Mouse (Mus musculus): ENCODE measurements around the gene Prrc2b. TPM values are rescaled to one million over a fixed set of nuclear protein-coding genes. Genes with fewer than 3 reads are reported as not detected.

The Prrc2b gene
- polyA plus RNA-seq, 1 experiment from 2014 or later = 36.1 TPM

DNA sequence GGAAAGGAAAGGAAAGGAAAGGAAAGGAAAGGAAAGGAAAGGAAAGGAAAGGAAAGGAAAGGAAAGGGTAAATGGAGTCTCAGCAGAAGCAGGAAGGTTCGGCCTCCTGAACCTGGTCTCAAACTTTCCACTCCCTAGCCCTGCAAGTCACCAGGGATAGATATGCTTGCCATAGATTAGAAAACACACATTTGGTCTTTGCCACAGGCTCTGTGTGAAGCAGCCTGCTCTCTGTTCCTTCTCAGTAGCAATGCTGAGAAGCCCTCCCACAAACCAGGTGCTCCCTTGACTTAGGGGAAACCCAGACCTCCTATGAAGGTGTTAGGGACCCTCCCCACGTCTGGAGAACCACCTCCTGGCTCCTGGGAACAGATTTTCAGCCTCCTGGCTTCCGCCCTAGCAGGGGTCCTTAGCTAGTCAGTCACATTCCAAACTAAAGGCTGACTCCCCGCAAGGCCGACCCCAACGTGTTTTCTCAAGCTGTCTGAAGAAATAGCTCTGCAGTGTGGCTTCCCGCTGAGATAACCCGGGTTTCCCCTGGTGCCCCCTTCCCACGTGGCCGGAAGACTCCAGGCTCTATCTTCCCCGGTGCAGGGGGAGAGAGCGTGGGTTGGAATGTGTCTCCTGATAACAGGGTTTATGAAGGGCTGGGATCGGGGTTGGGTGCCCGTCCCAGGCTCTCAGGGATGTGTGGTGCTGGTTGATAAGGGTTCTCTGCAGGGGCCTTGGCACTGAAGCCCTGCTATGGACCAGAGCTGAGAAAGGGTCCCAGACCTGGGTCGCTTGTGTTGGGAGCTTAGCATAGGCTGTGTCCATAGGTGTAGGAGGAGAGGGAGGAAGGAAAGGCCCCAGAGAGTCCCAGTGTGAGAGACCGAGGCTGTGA is 23.0 kb upstream of the Prrc2b start:
- ATAC-seq = peak; percentile 84
- peaks cover 15% of the 10 kb centered on the region for H3K4me1 ChIP-seq (replicated peaks)
- no peak overlapping the region for H3K27ac ChIP-seq
- H3K36me3 ChIP-seq = no peaks in the 10 kb centered on the region
- H3K9ac ChIP-seq = no peak overlapping the region
- no peaks in the 10 kb centered on the region for H3K9me3 ChIP-seq
- H3K27me3 ChIP-seq (replicated peaks) = no peaks in the 10 kb centered on the region
- peak overlapping the region; percentile 14 for H3K4me2 ChIP-seq (replicated peaks)
- no peak overlapping the region for H3K4me3 ChIP-seq (replicated peaks)
- 20% methylated on average over 16 of the region's 16 CpGs for WGBS

DNA sequence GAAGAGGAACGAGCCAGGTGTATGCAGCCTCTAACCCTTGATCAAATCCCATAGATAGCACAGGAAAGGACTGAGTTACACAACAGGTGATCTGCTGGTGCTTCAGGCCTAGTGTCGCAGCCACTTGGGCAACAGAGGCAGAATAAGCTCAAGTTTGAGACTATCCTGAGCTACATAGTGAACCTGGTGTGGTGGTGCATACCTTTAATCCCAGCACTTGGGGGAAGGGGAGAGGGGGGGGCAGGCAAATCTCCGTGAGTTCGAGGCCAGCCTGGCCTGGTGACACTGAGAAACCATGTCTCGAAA is 22.4 kb upstream of the Prrc2b start:
- Histone ChIP-seq H3K4me1 (replicated peaks) (peaks cover 15% of the 10 kb centered on the region), H3K27me3 (replicated peaks) (no peaks in the 10 kb centered on the region), H3K9ac (no peak overlapping the region), H3K36me3 (no peaks in the 10 kb centered on the region), H3K27ac (no peak overlapping the region), H3K9me3 (no peaks in the 10 kb centered on the region), H3K4me2 (replicated peaks) (peak overlapping the region; percentile 14), H3K4me3 (replicated peaks) (no peak overlapping the region)
- 84% methylated on average over 5 of the region's 5 CpGs for WGBS
- ATAC-seq = peak; percentile 18; the same call in 1 of the 2 replicates

- Histone ChIP-seq H3K36me3 (no peaks in the 10 kb centered on the region), H3K9ac (no peak overlapping the region), H3K9me3 (no peaks in the 10 kb centered on the region), H3K4me2 (replicated peaks) (no peak overlapping the region), H3K27ac (no peak overlapping the region), H3K4me3 (replicated peaks) (no peak overlapping the region), H3K4me1 (replicated peaks) (peaks cover 15% of the 10 kb centered on the region), H3K27me3 (replicated peaks) (no peaks in the 10 kb centered on the region)
- 41% methylated on average over 11 of the region's 11 CpGs for WGBS
- ATAC-seq = no peak
Measured at GRCm38 (mm10) chr2:32129383-32130074, 21.4 kb upstream of the Prrc2b start.

- Histone ChIP-seq H3K9ac (no peak overlapping the region), H3K27ac (no peak overlapping the region), H3K4me3 (replicated peaks) (no peak overlapping the region), H3K9me3 (no peaks in the 10 kb centered on the region), H3K4me2 (replicated peaks) (peak overlapping the region; percentile 3; the same call in 1 of the 2 replicates), H3K36me3 (no peaks in the 10 kb centered on the region), H3K4me1 (replicated peaks) (peaks cover 15% of the 10 kb centered on the region), H3K27me3 (replicated peaks) (no peaks in the 10 kb centered on the region)
- no peak for ATAC-seq
- 34% methylated on average over 6 of the region's 6 CpGs for WGBS
Measured at GRCm38 (mm10) chr2:32130435-32130834, 20.4 kb upstream of the Prrc2b start.

DNA sequence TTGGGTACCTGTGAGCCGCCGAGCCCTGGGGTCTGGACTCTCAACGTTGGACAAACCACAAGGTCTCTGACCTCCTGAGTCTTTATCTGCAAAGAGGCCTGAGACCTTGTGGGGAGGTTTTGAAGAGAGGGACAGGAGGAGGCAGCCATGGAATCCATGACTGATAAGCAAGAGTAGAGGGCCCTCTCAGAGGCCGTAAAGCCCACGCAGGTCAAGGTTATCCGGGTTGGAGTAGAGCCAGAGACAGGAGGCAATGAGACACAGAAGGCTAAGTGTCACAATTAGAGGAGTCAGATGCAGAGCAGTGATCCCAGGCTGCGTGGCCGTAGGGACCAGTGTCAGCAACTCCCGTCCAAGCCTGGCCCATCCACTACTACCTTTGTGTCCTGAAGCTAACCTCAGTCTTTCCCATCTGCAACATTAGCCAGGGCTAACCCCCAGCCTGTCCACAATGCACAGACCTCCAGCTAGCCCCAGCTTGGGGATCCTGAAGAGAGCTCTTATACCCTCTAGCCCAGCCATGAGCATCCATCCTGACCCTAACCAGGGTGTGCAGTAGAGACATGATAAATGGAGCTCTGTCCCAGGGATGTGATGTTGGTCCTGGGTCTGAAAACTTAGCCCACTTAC is 19.6 kb upstream of the Prrc2b start:
- no peaks in the 10 kb centered on the region for H3K27me3 ChIP-seq (replicated peaks)
- no peaks in the 10 kb centered on the region for H3K36me3 ChIP-seq
- no peaks in the 10 kb centered on the region for H3K9me3 ChIP-seq
- H3K4me2 ChIP-seq (replicated peaks) = no peak overlapping the region
- no peak overlapping the region for H3K4me3 ChIP-seq (replicated peaks)
- no peak for ATAC-seq
- H3K27ac ChIP-seq = no peak overlapping the region
- WGBS = 71% methylated on average over 9 of the region's 9 CpGs
- peaks cover 15% of the 10 kb centered on the region for H3K4me1 ChIP-seq (replicated peaks)
- H3K9ac ChIP-seq = no peak overlapping the region

- Histone ChIP-seq H3K9ac (no peak overlapping the region), H3K27me3 (replicated peaks) (no peaks in the 10 kb centered on the region), H3K4me2 (replicated peaks) (no peak overlapping the region), H3K4me3 (replicated peaks) (no peak overlapping the region), H3K9me3 (no peaks in the 10 kb centered on the region), H3K36me3 (no peaks in the 10 kb centered on the region), H3K27ac (no peak overlapping the region), H3K4me1 (replicated peaks) (peaks cover 15% of the 10 kb centered on the region)
- no peak for ATAC-seq
- 61% methylated on average over 6 of the region's 6 CpGs for WGBS
Measured at GRCm38 (mm10) chr2:32131866-32132566, 18.9 kb upstream of the Prrc2b start.

GRCm38 (mm10) chr2:32132567-32132992 is 18.3 kb upstream of the Prrc2b start:
- peak overlapping the region; percentile 40; the same call in 1 of the 2 replicates for H3K4me2 ChIP-seq (replicated peaks)
- peak; percentile 19 for ATAC-seq

GRCm38 (mm10) chr2:32134039-32134438 is 16.8 kb upstream of the Prrc2b start:
- H3K4me3 ChIP-seq (replicated peaks) = no peak overlapping the region
- H3K9me3 ChIP-seq = no peaks in the 10 kb centered on the region
- peaks cover 8% of the 10 kb centered on the region for H3K4me1 ChIP-seq (replicated peaks)
- H3K27me3 ChIP-seq (replicated peaks) = no peaks in the 10 kb centered on the region
- H3K9ac ChIP-seq = no peak overlapping the region
- no peaks in the 10 kb centered on the region for H3K36me3 ChIP-seq
- ATAC-seq = peak; percentile 23
- no peak overlapping the region for H3K4me2 ChIP-seq (replicated peaks)
- 8% methylated on average over 2 of the region's 2 CpGs for WGBS
- H3K27ac ChIP-seq = no peak overlapping the region

More at GRCm38 (mm10) chr2:32132567-32132992, 18.3 kb upstream of the Prrc2b start:
- no peaks in the 10 kb centered on the region for H3K36me3 ChIP-seq
- WGBS = 11% methylated on average over 12 of the region's 12 CpGs
- H3K4me3 ChIP-seq (replicated peaks) = no peak overlapping the region
- H3K9ac ChIP-seq = no peak overlapping the region
- no peaks in the 10 kb centered on the region for H3K27me3 ChIP-seq (replicated peaks)
- H3K9me3 ChIP-seq = no peaks in the 10 kb centered on the region
- peaks cover 15% of the 10 kb centered on the region for H3K4me1 ChIP-seq (replicated peaks)
- no peak overlapping the region for H3K27ac ChIP-seq

DNA sequence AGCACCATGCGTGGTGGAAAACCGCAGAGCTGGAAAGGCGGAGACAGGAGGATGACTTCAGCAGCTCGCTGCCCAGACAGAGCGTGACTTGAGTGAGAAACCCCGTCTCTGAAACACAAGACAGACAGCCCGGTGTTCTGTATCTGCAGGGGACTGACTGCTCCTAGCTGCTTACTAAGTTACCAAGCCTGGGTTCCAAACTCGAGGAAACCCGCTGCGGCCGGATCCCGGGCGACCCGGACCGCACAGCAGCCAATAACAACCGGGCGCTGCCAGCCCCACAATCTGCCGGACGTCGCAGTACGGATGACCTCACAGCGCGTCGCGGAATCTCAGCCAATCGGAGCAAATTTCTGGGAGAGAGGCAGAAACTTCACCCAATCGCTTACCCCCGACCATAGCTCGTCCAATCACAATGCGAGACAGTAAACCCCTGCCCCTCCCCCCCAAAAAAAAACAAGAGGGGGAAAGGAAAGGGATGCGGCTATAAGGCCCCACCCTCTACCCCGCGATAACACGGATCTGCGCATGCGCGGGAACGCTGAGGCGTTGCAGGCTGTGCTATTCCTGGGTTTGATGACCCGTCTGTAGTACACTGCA is 13.1 kb upstream of the Prrc2b start:
- peak overlapping the region; percentile 87 for H3K4me2 ChIP-seq (replicated peaks)
- no peaks in the 10 kb centered on the region for H3K27me3 ChIP-seq (replicated peaks)
- peak overlapping the region; percentile 77 for H3K9ac ChIP-seq
- H3K4me1 ChIP-seq (replicated peaks) = no peaks in the 10 kb centered on the region
- H3K27ac ChIP-seq = peak overlapping the region; percentile 87
- no peaks in the 10 kb centered on the region for H3K36me3 ChIP-seq
- peak; percentile 96 for ATAC-seq
- peak overlapping the region; percentile 63 for H3K4me3 ChIP-seq (replicated peaks)
- H3K9me3 ChIP-seq = no peaks in the 10 kb centered on the region
- WGBS = under 1% methylated on average over 40 of the region's 40 CpGs

GRCm38 (mm10) chr2:32139377-32139776 is 11.5 kb upstream of the Prrc2b start:
- Histone ChIP-seq H3K4me3 (replicated peaks) (no peak overlapping the region), H3K36me3 (no peaks in the 10 kb centered on the region), H3K27me3 (replicated peaks) (no peaks in the 10 kb centered on the region), H3K27ac (no peak overlapping the region), H3K4me1 (replicated peaks) (no peaks in the 10 kb centered on the region), H3K9me3 (no peaks in the 10 kb centered on the region), H3K9ac (no peak overlapping the region), H3K4me2 (replicated peaks) (no peak overlapping the region)
- WGBS = 77% methylated on average over 5 of the region's 5 CpGs
- no peak for ATAC-seq

DNA sequence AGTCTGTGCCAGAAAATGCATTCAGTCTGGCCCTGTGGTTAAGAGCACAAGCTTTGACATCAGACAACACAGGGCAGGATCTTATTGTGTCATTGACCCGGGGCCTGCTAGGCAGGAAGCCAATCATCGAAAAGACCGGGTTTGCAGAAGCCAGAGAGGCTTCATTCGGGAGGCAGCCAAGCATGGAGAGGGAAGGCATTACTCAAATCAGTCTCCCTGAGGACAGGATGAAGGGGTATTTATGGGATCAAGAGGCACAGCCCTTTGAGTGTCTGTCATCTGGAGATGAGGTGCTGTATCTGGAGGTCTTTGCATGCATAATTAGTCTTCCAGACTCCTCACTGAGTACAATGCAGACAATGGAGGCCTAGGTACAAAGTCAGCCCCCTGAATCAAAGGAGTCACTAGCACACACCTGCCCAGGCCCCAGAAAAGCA is 10.4 kb upstream of the Prrc2b start:
- ATAC-seq = no peak
- 51% methylated on average over 4 of the region's 4 CpGs for WGBS

More for the DNA sequence above, 10.4 kb upstream of the Prrc2b start:
- H3K4me3 ChIP-seq (replicated peaks) = no peak overlapping the region
- no peaks in the 10 kb centered on the region for H3K36me3 ChIP-seq
- H3K4me1 ChIP-seq (replicated peaks) = no peaks in the 10 kb centered on the region
- no peaks in the 10 kb centered on the region for H3K9me3 ChIP-seq
- H3K9ac ChIP-seq = no peak overlapping the region
- no peak overlapping the region for H3K4me2 ChIP-seq (replicated peaks)
- no peaks in the 10 kb centered on the region for H3K27me3 ChIP-seq (replicated peaks)
- no peak overlapping the region for H3K27ac ChIP-seq

Data from intestine, embryonic 15.5 days (tissue).